Mouse (Mus musculus) frontal cortex, postnatal 36 days (tissue): ENCODE measurements at regions not wholly inside any gene's neighbourhood (a gene's known extent, or its start where the extent isn't known, plus 50 kb on each side); places are given as distances from the start of the nearest gene placed in this dataset.

Experiments
- DNase-seq, 2 experiments: peaks; one replicate each; pipeline ENCODE4 v3.0.0; 2022; ENCODE audit warnings: low spot score in 2 of 2

DNA sequence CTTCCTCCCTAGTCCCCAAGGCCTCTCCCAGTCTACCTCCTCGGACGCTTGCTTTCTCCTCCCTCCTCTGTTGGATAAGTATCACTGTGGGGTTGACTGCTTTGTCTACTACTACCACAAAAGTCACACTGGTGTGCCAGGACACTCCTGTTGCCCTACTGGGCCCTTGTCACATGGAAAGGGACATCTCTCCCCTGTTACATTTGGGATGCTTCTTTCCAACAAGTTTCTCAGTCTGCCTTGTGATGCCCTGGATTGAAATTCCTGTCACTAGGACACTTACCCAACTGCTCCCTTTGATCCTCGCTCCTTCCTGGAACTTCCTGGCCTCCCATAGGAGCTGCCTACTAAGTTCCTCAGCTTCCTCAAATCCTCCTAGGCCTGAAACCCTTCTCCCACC, 501.9 kb upstream of the Nox3 start:
- DNase-seq: no peak

DNA sequence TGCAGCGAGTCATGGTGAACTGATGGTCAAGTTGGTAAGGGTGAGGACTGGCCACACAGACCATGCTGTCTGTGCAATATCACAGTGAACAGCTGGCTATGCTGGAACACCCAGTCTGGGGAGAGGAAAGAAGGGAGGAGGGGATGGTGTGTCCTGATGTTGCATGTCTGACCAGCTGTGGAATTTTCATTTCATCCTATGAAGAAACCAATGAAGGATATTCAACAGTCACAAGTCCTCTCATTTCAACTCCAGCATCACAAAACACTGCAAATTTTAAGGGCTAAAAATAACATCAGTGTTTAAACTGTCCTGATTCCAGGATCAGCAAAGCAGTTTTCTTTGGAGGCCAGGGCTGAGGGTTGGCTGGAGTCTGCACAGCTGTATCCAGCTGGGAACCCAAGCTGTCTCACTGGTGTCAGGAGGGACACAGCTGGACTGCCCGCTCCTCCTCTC, 503.7 kb upstream of the Nox3 start:
- no peak for DNase-seq

DNA sequence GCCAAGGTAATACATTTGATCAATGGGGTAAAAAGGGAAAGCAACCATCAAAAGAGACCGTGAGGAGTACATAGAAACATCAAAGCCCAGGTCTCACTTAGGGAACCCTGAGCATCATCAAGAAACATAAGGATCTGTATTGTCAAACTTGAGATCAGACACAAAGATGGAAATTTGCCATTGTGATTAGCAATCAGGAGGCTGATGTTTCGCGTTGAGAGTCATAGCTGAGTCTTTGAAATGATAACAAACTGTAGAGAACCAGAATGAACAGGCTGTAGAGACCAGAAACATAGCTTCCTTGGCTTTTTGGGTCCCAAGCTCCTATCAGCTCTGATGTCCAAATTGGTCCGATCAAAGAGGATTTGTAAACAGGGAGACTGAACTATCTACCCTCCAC, 505.2 kb upstream of the Nox3 start:
- DNase-seq: no peak

DNA sequence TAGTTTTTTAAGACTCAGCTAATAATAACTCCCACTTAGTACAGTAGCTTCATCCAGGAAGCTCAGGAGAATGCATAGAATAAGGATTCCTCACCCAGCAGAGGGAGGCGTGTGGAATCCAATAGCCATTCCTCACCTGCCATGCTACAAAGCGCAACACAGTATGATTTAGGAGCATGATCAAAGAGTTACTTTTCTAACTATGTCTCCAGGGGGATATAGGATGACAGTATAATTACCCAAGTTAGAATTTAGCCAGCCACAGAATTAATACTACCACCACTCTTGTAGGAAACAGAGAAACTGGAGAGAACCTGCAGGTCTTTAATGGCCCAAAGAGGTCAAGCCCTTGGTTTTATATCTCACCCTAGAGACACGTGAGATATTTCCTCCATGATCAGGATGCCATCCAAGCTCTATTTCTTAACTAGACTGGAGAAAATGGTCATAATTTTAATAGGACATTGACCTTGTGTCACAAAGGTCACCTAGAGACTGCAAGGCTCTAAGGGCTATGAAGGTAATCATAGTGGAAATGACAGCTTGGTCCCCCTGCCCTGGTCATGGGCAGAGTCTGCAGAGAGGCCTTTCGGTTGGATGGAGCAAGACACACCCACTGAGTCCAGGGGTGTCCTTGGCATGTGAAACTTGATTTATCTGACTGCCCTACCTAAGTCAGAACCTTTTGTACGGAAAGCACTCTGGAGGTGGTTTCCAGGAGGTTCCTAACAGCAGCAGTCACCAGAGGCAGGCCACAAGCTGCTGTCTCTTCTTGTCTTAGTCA, 512.3 kb upstream of the Nox3 start:
- no peak for DNase-seq

DNA sequence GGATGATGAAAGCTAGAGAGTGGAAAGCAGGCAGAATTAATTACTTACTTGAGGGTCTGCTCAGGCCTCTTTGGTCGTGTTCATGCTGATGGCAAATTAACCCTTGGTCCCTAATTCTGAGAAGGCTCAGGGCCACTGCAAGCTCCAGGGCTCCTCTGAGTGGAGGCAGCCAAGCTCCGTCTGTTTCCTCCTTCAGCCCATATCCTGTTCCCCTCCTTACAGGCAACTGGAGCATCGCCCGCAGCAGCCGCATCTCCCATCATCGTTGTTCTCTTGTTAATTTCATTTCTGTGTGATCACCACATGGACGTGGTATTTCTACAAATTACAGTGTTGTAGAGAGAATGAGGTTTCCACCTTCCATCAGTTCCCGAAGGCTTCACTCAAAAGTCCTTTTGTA, 513.6 kb upstream of the Nox3 start:
- no peak for DNase-seq

DNA sequence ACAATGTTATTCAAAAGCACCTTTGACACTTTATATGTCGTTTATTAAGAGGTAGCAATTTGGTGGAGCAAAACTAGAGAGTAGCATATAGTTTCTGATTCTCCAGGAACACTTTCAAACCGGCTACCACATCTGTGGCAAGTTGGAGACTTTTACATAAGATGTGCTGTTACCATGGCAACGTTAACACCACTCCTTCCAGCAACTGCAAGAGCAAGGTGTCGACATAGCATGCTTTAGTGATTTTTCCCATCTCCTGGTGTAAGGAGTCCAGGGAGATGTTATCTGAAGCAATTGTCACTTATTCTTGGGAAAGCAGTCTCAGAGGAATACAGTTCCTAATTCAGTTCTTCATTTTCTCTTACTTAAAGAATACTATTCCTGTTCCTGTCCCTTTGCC, 516.5 kb upstream of the Nox3 start:
- peak in 1 of 2 experiments; percentile 68 for DNase-seq

DNA sequence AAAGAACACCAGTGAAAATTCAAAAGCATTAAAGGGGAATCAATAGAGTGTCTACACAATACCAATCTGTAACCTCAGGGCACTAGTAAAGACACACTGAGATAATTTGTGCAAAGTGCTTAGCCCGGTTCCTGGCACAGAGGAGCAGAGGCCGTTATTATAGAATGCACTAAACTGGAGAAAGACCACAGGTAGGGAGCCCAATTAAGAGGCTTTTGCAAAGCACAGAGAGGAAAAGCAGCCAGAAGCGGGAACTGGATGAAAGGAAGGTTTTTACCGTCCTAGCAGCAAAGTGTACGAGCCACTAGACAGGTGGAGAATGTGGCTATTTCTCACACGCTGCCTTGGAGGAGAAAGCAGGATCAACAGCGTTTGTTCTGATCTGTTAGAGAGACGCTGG, 518.9 kb upstream of the Nox3 start:
- no peak for DNase-seq

DNA sequence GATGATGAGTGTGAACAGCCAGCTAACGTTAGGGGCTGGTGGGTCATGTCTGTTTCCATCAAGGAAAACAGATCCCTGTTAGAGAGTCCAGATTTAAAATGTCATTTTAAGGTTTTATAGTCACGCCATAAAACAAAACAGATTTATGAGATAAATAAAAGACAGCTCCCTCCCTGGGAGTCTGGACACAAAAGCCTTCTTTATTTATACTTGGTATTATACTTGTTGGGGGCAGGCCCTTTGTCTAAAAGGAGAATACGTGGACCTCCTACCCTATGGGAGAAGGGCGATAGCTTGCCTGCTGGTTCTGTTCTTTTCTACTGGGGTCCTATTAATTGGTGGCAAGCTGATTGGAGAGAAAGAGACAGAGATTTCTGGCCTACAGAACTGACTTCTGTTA, 520.1 kb upstream of the Nox3 start:
- DNase-seq: no peak

DNA sequence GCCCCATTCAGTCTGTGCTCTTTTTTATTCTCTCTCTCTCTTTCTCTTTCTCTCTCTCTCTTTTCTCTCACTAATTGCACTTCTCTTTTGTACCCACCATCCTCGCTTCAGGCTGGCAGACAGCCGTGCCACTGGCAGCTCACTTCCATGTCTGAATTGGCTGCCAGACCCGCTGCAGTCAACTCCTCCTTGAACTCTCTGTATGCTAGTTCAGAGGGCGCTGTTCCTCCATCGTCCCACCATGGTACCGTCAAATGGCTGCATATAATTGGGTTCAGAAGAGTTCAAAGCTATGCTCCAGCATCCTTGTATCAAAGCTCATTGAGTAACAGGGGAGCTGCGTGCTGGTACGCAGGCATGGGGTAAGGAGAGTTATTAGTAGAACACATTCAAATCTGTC, 520.7 kb upstream of the Nox3 start:
- no peak for DNase-seq

DNA sequence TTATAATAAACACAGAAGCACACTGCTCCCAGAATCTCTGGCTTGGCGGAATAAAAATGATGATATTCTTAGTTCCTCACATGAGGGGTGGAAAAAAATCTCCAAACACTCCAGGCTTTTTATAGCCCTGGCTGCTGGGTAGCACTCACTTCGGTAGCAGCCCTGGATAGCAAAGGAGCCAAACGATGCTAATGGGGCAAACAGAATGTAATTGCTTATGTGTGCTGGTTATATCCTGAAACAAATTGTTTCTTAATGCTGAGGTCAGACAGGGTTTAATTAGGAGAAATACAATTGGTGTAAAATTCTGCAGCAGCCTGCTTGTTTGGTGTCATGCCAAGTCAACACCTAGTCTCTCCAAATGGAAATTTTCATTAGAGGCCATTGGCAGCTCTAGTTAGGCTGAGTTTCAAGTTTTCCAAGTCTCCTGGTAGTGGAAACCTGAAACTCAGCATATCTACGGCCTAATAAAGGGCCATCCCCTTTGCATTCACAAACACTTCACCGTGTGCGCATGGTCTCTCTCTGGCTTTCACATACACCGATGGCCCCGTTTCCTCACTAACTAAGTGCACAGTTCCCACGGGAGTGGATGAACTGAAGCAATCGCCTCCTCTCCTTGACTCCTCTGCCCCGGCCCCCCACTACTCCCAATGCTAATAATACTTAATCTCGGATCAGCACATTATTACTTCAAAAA, 524.8 kb upstream of the Nox3 start:
- peak in 1 of 2 experiments; percentile 65 for DNase-seq

DNA sequence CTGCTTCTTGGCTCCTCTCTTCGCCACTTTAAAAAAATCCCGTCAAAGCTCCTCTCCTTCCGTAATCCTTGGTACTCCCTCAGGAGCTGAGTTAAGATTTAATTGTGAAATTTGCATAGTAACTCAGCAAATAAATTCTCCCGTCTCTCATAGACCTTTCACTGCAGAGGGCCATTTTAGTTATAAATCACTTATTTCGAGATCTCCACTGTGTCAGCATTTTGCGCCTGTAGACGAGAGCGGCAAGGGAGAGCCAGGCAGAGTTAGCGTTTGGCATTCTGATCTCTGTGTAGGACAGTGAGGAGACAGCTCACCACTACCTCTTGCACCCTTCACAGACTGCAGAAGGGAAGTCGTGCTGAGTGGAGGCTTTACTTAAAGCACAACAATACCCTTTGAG, 531.8 kb upstream of the Nox3 start:
- DNase-seq: no peak

DNA sequence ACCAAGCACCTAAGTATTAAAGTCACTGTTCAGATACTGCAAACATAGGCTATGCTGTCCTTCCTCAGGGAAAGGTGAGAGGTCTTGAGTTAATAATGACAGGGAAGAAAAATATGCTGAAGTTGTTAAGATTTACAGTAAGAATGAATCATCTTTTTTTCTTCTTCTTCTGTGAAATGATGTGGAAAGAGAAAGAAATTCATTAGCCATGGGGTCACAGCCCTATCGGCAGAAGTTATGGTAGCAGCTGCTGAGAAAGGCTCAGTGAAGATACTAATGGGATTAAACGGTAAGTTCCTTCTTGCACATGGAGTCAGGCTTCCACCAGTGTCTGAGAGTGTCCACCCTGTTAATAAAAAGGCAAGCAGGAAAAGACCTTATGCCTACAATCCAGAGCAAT, 533.9 kb upstream of the Nox3 start:
- no peak for DNase-seq

DNA sequence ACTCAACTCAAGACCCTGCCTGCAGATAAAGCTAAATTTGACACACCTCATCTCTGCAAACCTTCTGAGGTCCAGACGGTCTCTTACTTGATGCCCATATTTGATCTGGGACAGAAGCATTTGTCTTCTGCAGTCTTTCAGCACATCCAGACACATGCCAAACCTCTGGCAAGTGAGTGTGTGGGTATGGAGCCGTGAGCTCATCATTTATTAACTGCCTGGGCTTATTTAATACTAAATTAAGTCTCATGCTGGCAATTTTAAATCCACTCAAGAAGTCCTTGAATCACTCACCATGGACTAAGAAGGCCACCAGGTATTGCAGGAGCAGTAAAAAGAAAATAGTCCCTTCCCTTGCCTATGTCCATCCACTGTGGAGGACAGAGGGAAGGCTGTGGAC, 554.4 kb upstream of the Nox3 start:
- no peak for DNase-seq

DNA sequence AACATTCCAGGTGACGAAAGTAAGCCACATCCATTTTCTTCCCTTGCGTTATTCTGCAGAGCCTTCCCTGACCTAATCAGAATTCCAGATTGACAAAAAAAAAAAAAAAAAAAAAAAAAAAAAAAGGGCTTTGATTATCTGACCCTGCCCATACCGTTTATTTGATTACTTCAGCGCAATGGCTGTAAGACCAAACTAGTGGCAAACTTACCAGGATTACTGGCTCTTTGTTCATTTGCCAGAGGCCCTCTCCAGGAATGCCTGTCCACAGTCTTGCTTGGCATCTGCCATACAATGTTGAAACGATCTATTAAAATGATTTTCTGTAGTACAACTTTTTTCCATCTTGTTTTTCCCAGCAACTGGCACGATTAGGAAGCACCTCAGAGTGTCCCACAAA, 569.4 kb upstream of the Nox3 start:
- no peak for DNase-seq

DNA sequence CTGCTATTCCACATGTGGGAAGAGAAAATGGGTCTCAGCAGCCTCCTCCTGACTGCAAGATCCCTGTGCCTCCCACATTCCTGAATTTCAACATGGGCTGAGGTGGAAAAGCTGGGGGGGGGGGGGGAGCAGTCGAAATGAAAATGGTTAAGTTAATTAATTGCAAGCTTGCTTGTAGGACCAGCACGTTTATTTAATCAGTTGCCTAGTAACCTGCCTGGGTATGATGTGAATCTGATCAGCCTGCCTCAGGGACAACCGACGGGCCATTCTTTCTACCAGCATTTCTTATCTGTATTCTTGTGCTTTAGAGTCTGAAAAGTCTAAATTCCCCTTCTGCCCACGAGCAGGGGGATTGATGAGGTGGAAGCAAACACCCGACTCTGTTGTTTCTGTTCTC, 569.9 kb upstream of the Nox3 start:
- DNase-seq: no peak

DNA sequence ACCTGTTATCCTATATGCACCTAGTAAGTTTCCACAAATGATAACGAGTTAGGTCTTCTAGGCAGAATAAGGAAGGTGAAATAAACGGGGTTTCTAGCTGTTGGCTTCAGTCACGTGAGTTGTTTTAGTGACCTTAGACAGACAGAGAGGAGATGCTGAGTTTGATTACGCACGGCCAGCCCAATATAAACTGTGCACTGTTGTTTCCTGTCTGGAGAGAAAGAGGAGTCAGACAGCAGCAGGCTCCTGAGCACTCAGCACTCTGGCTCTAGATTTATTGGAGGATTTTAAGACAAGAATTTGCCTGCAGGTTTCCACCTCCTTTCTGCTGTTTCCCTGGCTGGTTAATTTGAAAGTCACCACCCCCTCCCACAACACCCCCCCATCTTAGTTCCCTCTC, 570.4 kb upstream of the Nox3 start:
- DNase-seq: no peak

DNA sequence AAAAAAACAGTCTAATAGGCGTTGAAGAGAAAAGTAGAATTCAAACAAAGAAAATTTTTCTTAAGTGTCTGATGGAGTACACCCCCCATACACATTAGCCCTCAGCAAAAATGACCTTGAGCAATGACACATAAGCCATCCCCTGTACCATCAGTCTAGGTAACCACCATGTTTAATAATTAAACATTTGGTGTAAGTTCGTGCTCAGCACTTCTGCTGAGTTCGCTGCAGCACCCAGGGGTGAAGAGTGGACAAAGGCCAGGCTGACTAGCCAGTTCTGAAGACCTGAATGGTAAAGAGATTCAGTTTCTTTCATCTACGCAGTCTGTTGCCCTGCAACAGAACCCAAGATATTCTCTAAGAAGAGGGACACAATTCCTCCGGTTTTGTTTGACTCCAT, 572.3 kb upstream of the Nox3 start:
- DNase-seq: no peak

DNA sequence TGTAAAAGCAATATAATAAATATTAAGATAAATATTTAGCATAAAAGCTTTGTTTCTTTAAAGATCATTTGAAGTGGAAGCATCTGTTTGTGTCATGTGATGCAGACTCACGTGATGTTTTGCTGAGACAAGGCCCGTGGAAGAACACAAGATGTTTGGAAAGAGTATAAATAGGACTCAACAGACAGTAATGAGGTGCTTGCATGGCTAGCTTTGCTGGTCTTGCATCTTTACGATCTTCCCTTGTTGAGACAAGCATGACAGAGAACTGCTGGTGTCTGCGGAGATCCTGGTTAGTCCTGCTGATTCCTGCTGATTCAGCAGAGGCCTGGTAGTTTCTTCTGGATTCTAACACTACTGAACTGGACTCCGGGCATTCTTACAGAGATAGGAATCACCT, 576.4 kb upstream of the Nox3 start:
- DNase-seq: no peak

DNA sequence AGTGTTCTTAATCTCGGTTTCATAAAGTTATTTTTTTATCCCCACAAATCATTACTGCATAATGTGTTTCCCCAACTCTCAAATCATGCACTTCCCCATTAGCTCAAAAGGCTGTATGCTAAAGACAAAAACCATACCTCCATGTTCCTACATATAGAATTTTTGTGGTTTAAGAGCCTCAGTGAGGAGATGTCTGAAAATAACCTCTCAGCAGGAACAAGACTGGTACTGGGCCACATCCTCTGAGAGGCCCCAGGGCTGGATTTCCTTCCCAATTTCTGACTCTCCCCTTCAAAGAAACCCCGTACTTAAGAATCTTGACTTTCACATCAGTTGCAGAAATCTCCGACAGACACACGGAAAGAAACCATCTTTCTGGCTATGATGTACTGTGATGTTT, 580.7 kb upstream of the Nox3 start:
- DNase-seq: no peak

DNA sequence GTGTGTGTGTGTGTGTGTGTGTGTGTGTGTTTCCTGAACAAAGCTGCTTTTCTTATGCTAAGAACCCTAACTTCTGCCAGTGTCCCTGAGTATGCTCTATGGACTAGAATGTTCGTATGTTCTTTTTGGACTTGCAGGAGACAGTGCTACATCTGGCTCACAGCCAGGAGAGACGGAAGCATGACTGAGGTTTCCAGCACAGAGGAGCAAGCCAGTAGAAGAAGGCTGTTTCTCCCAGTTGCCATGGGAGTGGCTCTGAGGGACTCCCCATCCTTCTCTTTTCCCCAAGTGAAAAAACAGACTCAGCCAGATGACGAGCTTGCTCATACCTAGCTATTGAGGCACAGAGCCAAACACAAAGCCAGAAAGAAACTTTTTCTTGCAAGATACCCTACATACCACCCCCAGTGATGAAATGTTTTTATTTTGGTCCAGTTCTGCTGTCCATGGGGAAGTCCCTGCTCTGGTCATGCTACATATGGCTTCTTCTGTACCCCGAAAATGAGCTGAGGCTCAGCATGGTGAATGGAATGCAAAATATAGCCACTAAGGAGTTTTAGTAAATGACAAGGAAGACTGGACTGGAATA, 582.3 kb upstream of the Nox3 start:
- DNase-seq: peak in 1 of 2 experiments; percentile 10

DNA sequence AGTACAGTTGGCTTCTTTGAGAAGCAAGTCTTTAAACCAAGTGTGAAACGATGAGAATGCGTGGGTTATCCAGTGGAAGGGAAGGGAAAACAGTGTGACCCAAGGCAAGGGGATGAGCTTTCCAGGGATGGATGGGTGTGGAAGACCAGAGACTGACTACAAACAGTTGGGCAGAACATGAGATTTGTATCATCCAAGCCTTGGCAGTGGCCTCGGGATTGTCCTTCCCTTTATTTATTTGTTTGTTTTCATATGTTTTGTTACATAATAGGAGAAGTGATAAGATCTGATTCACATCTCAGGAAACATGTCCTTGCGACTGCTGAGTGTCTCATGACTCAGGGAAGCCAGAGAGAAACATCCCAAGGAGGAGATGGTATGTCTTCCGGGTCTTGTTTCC, 585.4 kb upstream of the Nox3 start:
- DNase-seq: no peak

DNA sequence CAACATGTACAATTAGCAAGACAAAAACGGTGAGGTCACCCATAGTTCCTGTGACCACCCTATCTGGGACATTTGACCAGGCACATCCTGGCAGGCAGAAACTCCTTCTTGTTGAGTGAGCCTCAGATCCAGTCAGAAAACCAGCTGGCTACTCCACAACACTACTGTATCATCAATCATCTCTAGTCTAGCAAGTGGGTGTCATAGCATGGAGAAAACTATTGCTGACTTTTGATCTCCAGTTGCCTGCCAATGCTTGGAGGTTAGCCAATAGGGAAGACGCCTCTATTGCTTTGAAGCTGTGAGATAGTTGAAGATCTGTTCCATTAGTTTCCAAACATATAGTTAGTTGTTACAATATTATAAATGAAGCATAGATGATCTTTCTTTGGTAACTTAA, 595.4 kb upstream of the Nox3 start:
- DNase-seq: no peak

DNA sequence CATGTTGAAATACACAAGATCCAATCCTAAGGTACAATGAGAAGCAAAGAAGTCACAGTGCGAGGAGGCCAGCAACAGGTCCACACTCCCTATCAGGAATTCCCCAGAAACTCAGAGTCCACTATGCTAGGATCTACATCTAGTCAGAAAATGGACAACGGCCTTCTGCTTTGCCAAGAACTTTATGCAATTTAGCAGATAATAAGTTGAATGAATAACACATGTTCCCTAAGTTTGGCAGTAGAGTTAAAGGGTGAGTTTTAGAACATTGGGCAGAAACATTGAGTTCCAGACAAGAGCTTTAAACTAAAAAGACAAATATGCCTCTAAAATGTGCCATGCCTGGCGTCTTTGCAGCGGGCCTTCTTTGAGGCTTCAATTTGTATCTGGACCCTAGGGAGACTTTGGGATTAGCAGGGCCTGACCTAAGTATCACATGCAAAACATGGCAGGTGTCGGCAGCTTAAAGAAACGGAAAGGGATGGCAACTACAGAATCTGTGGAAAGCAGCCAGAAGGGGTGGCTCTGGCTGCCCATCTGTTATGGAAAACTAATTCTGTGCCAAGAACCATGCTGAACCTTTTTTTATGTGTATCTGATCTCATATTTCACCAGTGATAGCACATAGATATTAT, 600.6 kb upstream of the Nox3 start:
- no peak for DNase-seq
